Mouse (Mus musculus): ENCODE measurements around the gene Gm5416.
"Not testable (repeated sequence)": the region's sequence is repeated elsewhere in the genome, so short reads cannot be mapped to it uniquely, and the experiment has no call there.

DNA sequence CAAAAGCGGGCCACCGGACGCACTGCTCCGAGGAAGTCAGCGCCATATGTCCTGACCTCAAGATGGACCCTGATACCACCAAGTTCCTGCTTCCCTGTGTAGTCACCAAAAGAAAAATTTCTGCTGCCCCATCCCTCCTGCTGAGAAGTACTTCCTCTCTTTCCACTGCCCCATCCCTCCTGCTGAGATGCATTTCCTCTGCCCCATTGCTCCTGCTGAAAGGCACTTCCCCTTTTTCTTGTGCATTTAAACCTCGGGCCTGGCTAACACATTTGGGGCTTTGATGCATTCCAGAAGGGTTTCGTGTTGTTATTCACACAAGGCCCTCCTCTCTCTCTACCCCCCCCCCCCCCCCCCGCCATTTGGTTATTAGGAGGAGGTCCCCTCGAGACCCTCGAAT, 42.4 kb upstream of the Gm5416 start:
- not testable (repeated sequence) for TF ChIP-seq POLR2A (IDR thresholded peaks at IDR 0.05; ENCODE audit: borderline replicate concordance, extremely low read depth, low read depth, low read length); CTCF (IDR thresholded peaks at IDR 0.05; ENCODE audit: insufficient read depth, low read length)

All from lung, adult 2 months (tissue).